Mouse (Mus musculus): ENCODE data around the gene Vmn2r57. TPM values are rescaled to one million over a fixed set of nuclear protein-coding genes. Genes with fewer than 3 reads are reported as not detected.
"Not testable (repeated sequence)": the region's sequence is repeated elsewhere in the genome, so short reads cannot be mapped to it uniquely, and the experiment has no call there.

Vmn2r57 gene
- 0.07 and 0.13 TPM in 2 replicates for polyA plus RNA-seq (2015; fragmentation: Nextera tagmentation; extraction: Ambion mirVana)

GRCm38 (mm10) chr7:41448596-41448995 lies at the start of gene Vmn2r57:
Gene Vmn2r57, minus strand, starts transcription at chr7:41448696.
- not testable (repeated sequence) for DNase-seq (ENCODE audit: low spot score)

- DNase-seq (ENCODE audit: low spot score): no peak
Measured at GRCm38 (mm10) chr7:41497871-41498270, 49.4 kb upstream of the Vmn2r57 start.

- DNase-seq (ENCODE audit: low spot score): no peak
Measured at GRCm38 (mm10) chr7:41451864-41452263, 3.4 kb upstream of the Vmn2r57 start.

GRCm38 (mm10) chr7:41394130-41394529 lies 54.4 kb downstream of the Vmn2r57 start:
- DNase-seq (ENCODE audit: low spot score): no peak

GRCm38 (mm10) chr7:41393048-41393971 lies 55.2 kb downstream of the Vmn2r57 start, which contains the start of gene AI987944:
Gene AI987944, minus strand, starts transcription at chr7:41393379.
- peak; percentile 93 for DNase-seq (ENCODE audit: low spot score)

Other genes starting within 250 kb of the Vmn2r57 start
- 14.8 and 15.2 TPM in 2 replicates for gene AI987944, start 55.3 kb downstream of the Vmn2r57 start, polyA plus RNA-seq (2015; fragmentation: Nextera tagmentation; extraction: Ambion mirVana)
- 0.04 and 0.05 TPM in 2 replicates for gene Gm20449, start 50.7 kb upstream of the Vmn2r57 start, polyA plus RNA-seq (2015; fragmentation: Nextera tagmentation; extraction: Ambion mirVana)
- gene AW146154, start 51.2 kb upstream of the Vmn2r57 start, polyA plus RNA-seq (2015; fragmentation: Nextera tagmentation; extraction: Ambion mirVana): 10.8 and 12.5 TPM in 2 replicates
- gene Gm6871, start 125.0 kb upstream of the Vmn2r57 start, polyA plus RNA-seq (2015; fragmentation: Nextera tagmentation; extraction: Ambion mirVana): 0.09 TPM in 1 of 2 replicates, not detected in the other
- gene 2610021A01Rik, start 150.5 kb upstream of the Vmn2r57 start, polyA plus RNA-seq (2015; fragmentation: Nextera tagmentation; extraction: Ambion mirVana): 12.1 and 13.0 TPM in 2 replicates
- 8.4 and 8.8 TPM in 2 replicates for gene Zfp788, start 184.5 kb upstream of the Vmn2r57 start, polyA plus RNA-seq (2015; fragmentation: Nextera tagmentation; extraction: Ambion mirVana)

Data from thymus, postnatal 0 days (tissue).